Comparison of ENCODE assay signal across 14 mouse cellular contexts in the genomic region with DNA sequence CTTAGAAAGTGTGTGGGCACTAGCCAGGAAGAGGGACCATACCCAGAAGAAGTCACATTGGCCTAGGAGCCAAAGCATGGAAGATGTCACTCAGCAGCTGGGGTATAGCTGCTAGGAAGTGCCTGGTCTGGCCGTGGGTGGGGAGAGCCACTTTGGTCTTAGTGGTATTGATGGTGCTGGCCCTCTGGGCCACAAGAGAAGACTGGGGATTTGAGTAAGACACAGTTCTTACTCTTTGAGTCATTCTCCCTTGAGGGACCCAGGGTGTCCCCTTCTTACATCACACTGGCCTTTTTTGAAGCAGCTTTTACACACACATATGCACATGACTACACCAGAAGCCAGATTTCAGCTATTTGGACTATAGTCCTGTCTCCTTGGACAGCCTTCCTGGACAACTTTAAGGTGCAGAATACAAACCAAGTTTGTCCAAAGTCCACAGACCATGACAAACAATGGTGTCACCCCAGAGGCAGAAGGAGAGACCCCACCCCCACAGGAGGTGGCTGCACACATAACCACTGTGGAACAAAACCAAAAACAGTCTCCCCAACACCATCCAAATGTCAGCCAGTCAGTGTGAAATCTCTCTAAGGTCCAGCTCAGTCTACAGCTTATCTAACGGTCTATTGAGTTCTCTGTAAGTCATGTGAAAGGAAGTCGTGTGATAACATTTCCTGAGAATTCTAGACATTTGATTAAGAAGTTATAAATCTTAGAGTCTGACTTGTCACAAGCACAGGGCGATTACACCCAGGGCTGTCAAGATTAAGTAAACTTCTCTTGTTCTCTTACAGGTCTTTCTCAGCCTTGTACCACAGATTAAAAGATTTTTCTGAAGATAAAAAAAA.
DNase-seq lines count a peak whose midpoint lies in the region; ATAC-seq and TF ChIP-seq lines count a peak whose summit lies in the region.
"Had no signal": no experiment of that assay in that cellular context is flagged by ENCODE, and none has a peak within 500 bp of the region (broad histone marks: within the 10 kb centered on the region; RNA-seq: fewer than 3 reads in every experiment).

No protein-coding gene starts in this region.

- intact Hi-C loops in left cerebral cortex, postnatal 25 days (cut with DNase I): no loop called here

- H3K27me3 ChIP-seq in MEL (ENCODE audit: control insufficient read depth in 1 of 2, insufficient read depth in 2 of 2, low read length in 2 of 2): no peaks in the 10 kb centered on the region

- no peak overlapping the region for H3K4me3 ChIP-seq in MEL (ENCODE audit: control insufficient read depth in 1 of 2, insufficient read depth in 1 of 2, low read depth in 2 of 2, low read length in 2 of 2)
- H3K4me3 ChIP-seq: embryonic facial prominence, embryonic 10.5 days had no signal

- H3K9me3 ChIP-seq in MEL (replicated peaks; ENCODE audit: insufficient read depth, low read length): no peaks in the 10 kb centered on the region
- H3K9me3 ChIP-seq: embryonic facial prominence, embryonic 10.5 days had no signal

- peak; percentile 27 to 31 for DNase-seq in spleen, postnatal 36 days (ENCODE audit: low spot score in 2 of 2)
- DNase-seq in spleen, postnatal 4 days (ENCODE audit: low spot score in 2 of 2): no peak
- DNase-seq in MEL (ENCODE audit: low read depth, low spot score): peak; percentile 37
- DNase-seq in induced T-regulatory cell, adult 2 months (ENCODE audit: low read depth): peak; percentile 38
- no peak for DNase-seq in left cerebral cortex, postnatal 25 days (ENCODE audit: low spot score in 2 of 2)
- DNase-seq in thymus, postnatal 14 days: no peak
- DNase-seq: cerebellum, adult 9-10 months; heart, postnatal 10 days; kidney, postnatal 25 days; lung, adult 2 months; thymus, postnatal 36 days had no signal

- peak overlapping the region; percentile 32 for H3K27ac ChIP-seq in MEL (ENCODE audit: control insufficient read depth, low read depth, low read length)
- H3K27ac ChIP-seq: embryonic facial prominence, embryonic 10.5 days had no signal

- TF ChIP-seq POLR2A in MEL (IDR thresholded peaks at IDR 0.05; ENCODE audit: control insufficient read depth in 1 of 2, insufficient read depth in 1 of 2, low read depth in 1 of 2, low read length in 2 of 2, poor library complexity in 1 of 2): no peak

- peak; percentile 64 to 88 for TF ChIP-seq EP300 in MEL (IDR thresholded peaks at IDR 0.05; ENCODE audit: low read depth in 1 of 2, low read length in 2 of 2)

- peaks cover 0 to 50% of the 10 kb centered on the region in 2 experiments; a peak in 2 of 4 replicates for H3K36me3 ChIP-seq in MEL (ENCODE audit: control insufficient read depth in 1 of 2, insufficient read depth in 2 of 2, low read length in 2 of 2)
- H3K36me3 ChIP-seq: embryonic facial prominence, embryonic 10.5 days had no signal

- peak overlapping the region; percentile 8; the same call in 1 of the 2 replicates for H3K9ac ChIP-seq in MEL (ENCODE audit: control insufficient read depth, low read depth, low read length, poor library complexity, severe bottlenecking)

- TF ChIP-seq RAD21 in MEL (IDR thresholded peaks at IDR 0.05; ENCODE audit: low read depth, low read length): no peak

- no peak for ATAC-seq in frontal cortex, adult (ENCODE audit: low TSS enrichment)
- ATAC-seq: intestine, postnatal 0 days had no signal

- H3K4me1 ChIP-seq in MEL (ENCODE audit: control insufficient read depth in 1 of 2, insufficient read depth in 2 of 2, low read length in 2 of 2): peaks cover 28 to 44% of the 10 kb centered on the region in 2 experiments

- H3K79me2 ChIP-seq in MEL (ENCODE audit: control insufficient read depth, insufficient read depth, low read length, poor library complexity): no peaks in the 10 kb centered on the region

- TF ChIP-seq CTCF in MEL (IDR thresholded peaks at IDR 0.05 in 2 of 3, conservative IDR thresholded peaks at IDR 0.05 in 1 of 3; ENCODE audit: control insufficient read depth in 1 of 3, insufficient read depth in 1 of 3, low read depth in 2 of 3, low read length in 3 of 3, poor library complexity in 1 of 3, severe bottlenecking in 1 of 3): no peak

TF ChIP-seq in MEL, 35 proteins besides CTCF, POLR2A, EP300 and RAD21:
- TF ChIP-seq RCOR1 (IDR thresholded peaks at IDR 0.05; ENCODE audit: low read depth, low read length) (peak; percentile 83), MEF2A (IDR thresholded peaks at IDR 0.05; ENCODE audit: extremely low read depth, insufficient replicate concordance, low read depth, low read length, poor library complexity, severe bottlenecking) (no peak), NRF1 (IDR thresholded peaks at IDR 0.05; ENCODE audit: insufficient read depth, low read depth, low read length, poor library complexity, severe bottlenecking) (no peak), MXI1 (IDR thresholded peaks at IDR 0.05; ENCODE audit: low read depth, low read length) (no peak), BHLHE40 (IDR thresholded peaks at IDR 0.05; ENCODE audit: borderline replicate concordance, low read depth, low read length) (peak; percentile 89), SMC3 (IDR thresholded peaks at IDR 0.05; ENCODE audit: low read depth, low read length) (no peak), MYC (IDR thresholded peaks at IDR 0.05; ENCODE audit: low read depth, low read length) (no peak), MAFK (IDR thresholded peaks at IDR 0.05; ENCODE audit: borderline replicate concordance, low read depth, low read length) (no peak), TCF12 (IDR thresholded peaks at IDR 0.05; ENCODE audit: low read depth, low read length) (peak; percentile 53; the same call in 1 of the 2 replicates), KAT2A (conservative IDR thresholded peaks at IDR 0.05; ENCODE audit: low read depth, low read length) (no peak), USF2 (IDR thresholded peaks at IDR 0.05; ENCODE audit: borderline replicate concordance in 1 of 2, insufficient read depth in 1 of 2, low read depth in 1 of 2, low read length in 2 of 2) (no peak), NELFE (IDR thresholded peaks at IDR 0.05; ENCODE audit: low read depth, low read length) (no peak), GATA1 (IDR thresholded peaks at IDR 0.05; ENCODE audit: low read depth, low read length) (peak; percentile 79), MAZ (IDR thresholded peaks at IDR 0.05; ENCODE audit: low read depth, low read length) (no peak), ZC3H11A (IDR thresholded peaks at IDR 0.05; ENCODE audit: low read depth, low read length) (no peak), TBP (IDR thresholded peaks at IDR 0.05; ENCODE audit: low read depth, low read length) (no peak), GABPA (IDR thresholded peaks at IDR 0.05; ENCODE audit: low read depth, low read length) (no peak), CHD1 (IDR thresholded peaks at IDR 0.05; ENCODE audit: low read depth, low read length) (no peak), MAX (IDR thresholded peaks at IDR 0.05; ENCODE audit: low read length) (no peak), TAL1 (IDR thresholded peaks at IDR 0.05; ENCODE audit: low read length) (no peak), E2F4 (IDR thresholded peaks at IDR 0.05; ENCODE audit: borderline replicate concordance, low read depth, low read length) (no peak), JUND (IDR thresholded peaks at IDR 0.05; ENCODE audit: low read depth, low read length) (no peak), HCFC1 (IDR thresholded peaks at IDR 0.05; ENCODE audit: low read depth, low read length) (no peak), POLR2AphosphoS5 (IDR thresholded peaks at IDR 0.05; ENCODE audit: borderline replicate concordance, low read depth, low read length) (no peak), ELF1 (IDR thresholded peaks at IDR 0.05; ENCODE audit: low read depth, low read length) (no peak), MYB (IDR thresholded peaks at IDR 0.05; ENCODE audit: low read depth, low read length) (peak; percentile 67; the same call in 1 of the 2 replicates), POLR2AphosphoS2 (IDR thresholded peaks at IDR 0.05; ENCODE audit: low read length) (no peak), CHD2 (IDR thresholded peaks at IDR 0.05; ENCODE audit: low read length) (no peak), ZNF384 (IDR thresholded peaks at IDR 0.05; ENCODE audit: low read depth, low read length) (0 out of 2 replicates have a peak, but pooled peaks have one; percentile 25), ETS1 (IDR thresholded peaks at IDR 0.05; ENCODE audit: low read depth, low read length) (peak; percentile 73), USF1 (IDR thresholded peaks at IDR 0.05; ENCODE audit: low read depth, low read length) (peak; percentile 66), ZMIZ1 (IDR thresholded peaks at IDR 0.05; ENCODE audit: low read depth, low read length) (no peak), ZKSCAN1 (IDR thresholded peaks at IDR 0.05; ENCODE audit: low read depth, low read length) (no peak), SIN3A (IDR thresholded peaks at IDR 0.05; ENCODE audit: low read length) (0 out of 2 replicates have a peak, but pooled peaks have one; percentile 5)

Comparison
In these comparisons a context has a peak if more than half of its experiments do, and no peak if none do; other contexts are left out.
1. DNase-seq: peak in spleen, postnatal 36 days (2 of 2), MEL (single experiment) and induced T-regulatory cell, adult 2 months (single experiment); none in spleen, postnatal 4 days (0 of 2), left cerebral cortex, postnatal 25 days (0 of 2) and thymus, postnatal 14 days (single experiment).